Mouse (Mus musculus) left cerebral cortex, adult 9 months (tissue): Measurements from ENCODE around the gene Ddx4.

Experiments used
- DNase-seq, 2 experiments: peaks; one replicate each; pipeline ENCODE4 v3.0.0; 2022; ENCODE audit warnings: low spot score in 2 of 2

Gene Ddx4

DNA sequence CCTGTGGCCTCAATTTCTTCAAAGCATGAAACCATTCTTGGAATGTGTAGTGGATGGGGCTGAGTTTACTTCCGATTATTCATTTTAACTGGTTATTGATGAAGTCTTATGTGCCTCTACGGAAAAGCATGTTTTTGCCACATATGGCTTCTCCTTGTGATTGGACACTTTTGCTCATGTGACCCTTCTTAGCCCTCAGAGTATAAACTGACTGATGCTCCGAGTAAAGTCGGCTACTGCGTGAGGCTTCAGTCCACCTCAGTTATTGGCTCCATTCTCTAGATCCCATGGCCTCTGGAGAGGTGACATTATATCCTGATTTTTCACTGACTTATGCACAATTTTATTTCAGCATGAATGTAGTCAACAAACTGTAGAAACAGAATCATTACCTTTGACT, 99.0 kb downstream of the Ddx4 start:
- no peak for DNase-seq

DNA sequence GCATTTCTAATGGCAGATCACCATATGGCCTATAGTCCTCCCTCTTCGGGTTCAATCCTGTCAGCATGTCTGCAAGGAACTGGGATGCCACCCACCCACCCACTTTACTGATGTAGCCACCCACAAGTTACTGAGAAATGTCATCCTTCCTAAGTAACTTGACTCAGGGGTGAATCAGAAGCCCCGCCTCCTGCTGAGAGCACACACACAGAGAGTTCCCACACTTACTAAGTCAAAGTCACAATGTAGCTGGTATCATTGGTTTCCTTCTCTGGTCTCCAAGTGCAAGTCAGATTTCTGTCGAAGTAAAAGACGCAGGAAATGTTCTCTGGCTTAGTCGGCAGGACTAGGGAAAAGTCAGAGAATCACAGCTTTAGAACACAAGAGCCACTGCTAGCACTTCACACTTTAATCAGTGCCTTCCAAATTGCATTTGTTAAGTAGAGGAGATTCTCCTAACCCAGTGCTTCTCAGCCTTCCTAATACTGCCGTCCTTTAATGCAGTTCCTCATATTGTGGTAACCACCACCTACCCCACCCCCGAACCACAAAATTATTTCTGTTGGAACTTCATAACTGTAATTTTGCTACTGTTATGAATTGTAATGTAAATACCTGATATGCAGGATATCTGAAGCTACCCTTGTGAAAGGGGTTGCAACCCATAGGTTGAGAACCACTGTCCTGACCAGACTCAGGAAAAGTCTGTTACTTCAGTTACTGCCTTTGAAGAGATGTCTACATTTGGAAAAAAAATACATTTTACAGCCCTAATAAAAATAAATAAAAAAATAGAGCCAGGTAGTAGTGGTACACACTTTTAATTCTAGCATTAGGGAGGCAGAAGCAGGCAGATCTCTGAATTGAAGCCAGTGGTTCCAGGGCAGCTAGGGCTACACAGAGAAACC, 100.4 kb downstream of the Ddx4 start:
- no peak for DNase-seq
